Mouse (Mus musculus) hindbrain, postnatal 0 days (tissue): ENCODE measurements around the gene Xylt1. TPM values are rescaled to one million over a fixed set of nuclear protein-coding genes. Genes with fewer than 3 reads are reported as not detected.

Source experiments
- ATAC-seq: fragments of 200-750 bp; cut with Nextera tagmentation; 2 replicates; pipeline ENCODE4 v1.8.0; 2017; ENCODE audit warnings: mild to moderate bottlenecking, moderate TSS enrichment, moderate library complexity
- DNase-seq: peaks from one replicate; pipeline ENCODE4 v3.0.0-alpha.2; 2015; ENCODE audit warnings: low spot score
- H3K27ac ChIP-seq: fragments of 300-500 bp; sonication (generic); 2 replicates; pipeline ENCODE4 v1.5.1; 2014; ENCODE audit warnings: mild to moderate bottlenecking
- H3K27me3 ChIP-seq: fragments of 300-500 bp; sonication (generic); 2 replicates; pipeline ENCODE4 v1.6.1; 2014; ENCODE audit warnings: low read length, mixed read lengths; ENCODE audit not compliant: insufficient read depth
- H3K36me3 ChIP-seq: fragments of 300-500 bp; sonication (generic); 2 replicates; pipeline ENCODE4 v1.6.1; 2014; ENCODE audit warnings: low read length, mixed read lengths; ENCODE audit not compliant: insufficient read depth
- H3K4me1 ChIP-seq: fragments of 300-500 bp; sonication (generic); 2 replicates; pipeline ENCODE4 v1.6.1; 2014; ENCODE audit warnings: antibody characterized with exemption, low read length, mixed read lengths; ENCODE audit not compliant: insufficient read depth
- H3K4me2 ChIP-seq: fragments of 300-500 bp; sonication (generic); 2 replicates; pipeline ENCODE4 v1.6.1; 2014; ENCODE audit warnings: low read depth, mild to moderate bottlenecking, low read length, moderate library complexity, mixed read lengths
- H3K4me3 ChIP-seq: fragments of 300-500 bp; sonication (generic); 2 replicates; pipeline ENCODE4 v1.5.1; 2014; ENCODE audit warnings: low read length
- H3K9ac ChIP-seq: fragments of 300-500 bp; sonication (generic); replicated peaks from 2 replicates; pipeline ENCODE4 v1.6.1; 2014; ENCODE audit warnings: mild to moderate bottlenecking, low read length, moderate library complexity, mixed read lengths
- H3K9me3 ChIP-seq: fragments of 300-500 bp; sonication (generic); 2 replicates; pipeline ENCODE4 v1.6.1; 2016; ENCODE audit warnings: low read length, mixed read lengths
- CTCF ChIP-seq: IDR thresholded peaks from 2 replicates; pipeline ENCODE4 v1.5.1; 2016; ENCODE audit warnings: antibody characterized with exemption, control low read depth, low read depth
- WGBS: fragments of 180-500 bp; shearing (Covaris S2); extraction: QIAGEN DNeasy Blood & Tissue Kit; methylation state at CpG from one replicate; pipeline ENCODE4 v1.1.7; 2014; 5-methylcytosine and 5-hydroxymethylcytosine counted together
- polyA plus RNA-seq: library from polyadenylated mRNA; unstranded; fragments of >200 nt; fragmentation: Nextera tagmentation; extraction: Ambion mirVana; gene quantifications from 2 replicates; pipeline ENCODE4 v1.2.1, GENCODE M21; 2015
- total RNA-seq: library from RNA; depleted of rRNA; stranded (reverse); fragments of >200 nt; gene quantifications from 2 replicates; pipeline ENCODE4 v1.2.3, GENCODE M21; 2014

Xylt1 gene
- total and polyA plus RNA-seq, 2 experiments from 2014 or later: 3.0 to 16.6 TPM

GRCm38 (mm10) chr7:117720426-117720825 lies 339.6 kb downstream of the Xylt1 start:
- H3K4me2 ChIP-seq: no peak overlapping the region
- H3K36me3 ChIP-seq: no peaks in the 10 kb centered on the region
- H3K4me3 ChIP-seq: no peak overlapping the region
- H3K27me3 ChIP-seq: no peaks in the 10 kb centered on the region
- DNase-seq (no peak), ATAC-seq (no peak)
- H3K9ac ChIP-seq: no peak overlapping the region
- 61% methylated on average over 6 of the region's 6 CpGs for WGBS
- no peak for TF ChIP-seq CTCF
- no peak overlapping the region for H3K27ac ChIP-seq
- no peaks in the 10 kb centered on the region for H3K4me1 ChIP-seq
- 0 out of 2 replicates have a peak, but pooled peaks cover 3% of the 10 kb centered on the region for H3K9me3 ChIP-seq
